Mouse (Mus musculus) limb, embryonic 11.5 days (tissue): ENCODE data around the gene Tmem205. TPM values are rescaled to one million over a fixed set of nuclear protein-coding genes. Genes with fewer than 3 reads are reported as not detected.

Experiments
- ATAC-seq: fragments of 200-750 bp; cut with Nextera tagmentation; 2 replicates; pipeline ENCODE4 v1.8.0; 2017; ENCODE audit warnings: low read depth; ENCODE audit not compliant: insufficient number of reproducible peaks, low FRiP score, low TSS enrichment
- DNase-seq: peaks from one replicate; pipeline ENCODE4 v3.0.0-alpha.2; 2015; ENCODE audit warnings: low spot score
- H3K27ac ChIP-seq: fragments of 300-500 bp; sonication (generic); replicated peaks from 2 replicates; pipeline ENCODE4 v1.5.1; 2014; ENCODE audit warnings: low read depth, mild to moderate bottlenecking, low read length
- H3K27me3 ChIP-seq: fragments of 300-500 bp; sonication (generic); 2 replicates; pipeline ENCODE4 v1.6.1; 2014; ENCODE audit warnings: mild to moderate bottlenecking, low read length, mixed read lengths; ENCODE audit not compliant: control insufficient read depth, insufficient read depth
- H3K36me3 ChIP-seq: fragments of 300-500 bp; sonication (generic); 2 replicates; pipeline ENCODE4 v1.6.1; 2014; ENCODE audit warnings: mild to moderate bottlenecking, low read length, moderate library complexity, mixed read lengths; ENCODE audit not compliant: control insufficient read depth, insufficient read depth
- H3K4me1 ChIP-seq: fragments of 300-500 bp; sonication (generic); 2 replicates; pipeline ENCODE4 v1.6.1; 2014; ENCODE audit warnings: low read length, mixed read lengths; ENCODE audit not compliant: control insufficient read depth, insufficient read depth
- H3K4me2 ChIP-seq: fragments of 300-500 bp; sonication (generic); 2 replicates; pipeline ENCODE4 v1.6.1; 2014; ENCODE audit warnings: low read depth, mild to moderate bottlenecking, moderate library complexity; ENCODE audit not compliant: severe bottlenecking
- H3K4me3 ChIP-seq: fragments of 300-500 bp; sonication (generic); 2 replicates; pipeline ENCODE4 v1.5.1; 2014; ENCODE audit warnings: low read depth, low read length
- H3K9ac ChIP-seq: fragments of 300-500 bp; sonication (generic); 2 replicates; pipeline ENCODE4 v1.6.1; 2014; ENCODE audit warnings: mild to moderate bottlenecking, low read length
- H3K9me3 ChIP-seq: fragments of 300-500 bp; sonication (generic); 2 replicates; pipeline ENCODE4 v1.6.1; 2016; ENCODE audit warnings: low read length; ENCODE audit not compliant: control insufficient read depth
- WGBS: fragments of 180-500 bp; shearing (Covaris S2); extraction: QIAGEN DNeasy Blood & Tissue Kit; methylation state at CpG from one replicate; pipeline ENCODE4 v1.1.7; 2014; 5-methylcytosine and 5-hydroxymethylcytosine counted together
- polyA plus RNA-seq: library from polyadenylated mRNA; unstranded; fragments of >200 nt; fragmentation: Nextera tagmentation; extraction: Ambion mirVana; gene quantifications from 2 replicates; pipeline ENCODE4 v1.2.1, GENCODE M21; 2014

Tmem205 gene
- polyA plus RNA-seq, 1 experiment from 2014 or later, result 29.9 TPM

- DNase-seq (no peak), ATAC-seq (no peak)
- Histone ChIP-seq H3K4me2 (no peak overlapping the region), H3K27me3 (peaks cover 11% of the 10 kb centered on the region), H3K9ac (no peak overlapping the region), H3K9me3 (no peaks in the 10 kb centered on the region), H3K27ac (no peak overlapping the region), H3K36me3 (no peaks in the 10 kb centered on the region), H3K4me3 (no peak overlapping the region), H3K4me1 (0 out of 2 replicates have a peak, but pooled peaks cover 5% of the 10 kb centered on the region)
- 85% methylated on average over 3 of the region's 3 CpGs for whole genome bisulfite sequencing
Measured at GRCm38 (mm10) chr9:21951977-21952376, 24.6 kb upstream of the Tmem205 start.

DNA sequence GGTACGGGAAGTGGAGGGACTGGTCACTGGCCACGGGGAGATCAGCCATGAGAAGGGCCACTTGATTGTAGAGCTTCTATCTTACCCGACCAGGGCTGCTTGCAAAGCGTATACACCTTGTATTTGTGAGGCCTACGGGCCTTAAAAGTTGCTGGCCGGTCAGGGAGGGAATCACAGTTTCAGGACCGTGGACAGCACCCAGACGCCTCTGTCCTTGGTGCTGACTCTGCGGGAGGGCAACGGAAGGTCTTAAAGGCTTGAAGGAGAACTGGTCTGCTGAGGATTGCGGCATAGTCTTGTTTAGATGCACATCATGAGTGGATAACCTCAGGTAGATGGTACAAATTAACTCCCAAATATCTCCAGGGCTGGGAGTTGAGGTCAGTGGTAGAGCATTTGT, 23.0 kb upstream of the Tmem205 start:
- DNase-seq, result peak; percentile 93
- H3K27ac ChIP-seq, result no peak overlapping the region
- no peak overlapping the region for H3K9ac ChIP-seq
- ATAC-seq, result no peak
- 0 out of 2 replicates have a peak, but pooled peaks cover 5% of the 10 kb centered on the region for H3K4me1 ChIP-seq
- no peaks in the 10 kb centered on the region for H3K9me3 ChIP-seq
- H3K4me2 ChIP-seq, result no peak overlapping the region
- no peaks in the 10 kb centered on the region for H3K36me3 ChIP-seq
- no peak overlapping the region for H3K4me3 ChIP-seq
- 14% methylated on average over 11 of the region's 11 CpGs for WGBS
- H3K27me3 ChIP-seq, result peaks cover 11% of the 10 kb centered on the region

GRCm38 (mm10) chr9:21948790-21949189, 21.4 kb upstream of the Tmem205 start:
- 71% methylated on average over 6 of the region's 6 CpGs for WGBS
- H3K27ac ChIP-seq, result no peak overlapping the region
- H3K27me3 ChIP-seq, result peaks cover 11% of the 10 kb centered on the region
- no peaks in the 10 kb centered on the region for H3K9me3 ChIP-seq
- DNase-seq (no peak), ATAC-seq (no peak)
- no peak overlapping the region for H3K4me2 ChIP-seq
- 0 out of 2 replicates have a peak, but pooled peaks cover 5% of the 10 kb centered on the region for H3K4me1 ChIP-seq
- no peak overlapping the region for H3K4me3 ChIP-seq
- H3K36me3 ChIP-seq, result no peaks in the 10 kb centered on the region
- no peak overlapping the region for H3K9ac ChIP-seq

- H3K4me3 ChIP-seq, result no peak overlapping the region
- DNase-seq (no peak), ATAC-seq (no peak)
- no peak overlapping the region for H3K27ac ChIP-seq
- H3K9ac ChIP-seq, result no peak overlapping the region
- H3K9me3 ChIP-seq, result no peaks in the 10 kb centered on the region
- no peaks in the 10 kb centered on the region for H3K36me3 ChIP-seq
- H3K4me2 ChIP-seq, result no peak overlapping the region
- 45% methylated on average over 8 of the region's 8 CpGs for WGBS
- H3K27me3 ChIP-seq, result peaks cover 14% of the 10 kb centered on the region
- 0 out of 2 replicates have a peak, but pooled peaks cover 5% of the 10 kb centered on the region for H3K4me1 ChIP-seq
Measured at GRCm38 (mm10) chr9:21948146-21948545, 20.8 kb upstream of the Tmem205 start.

- Histone ChIP-seq H3K9ac (no peak overlapping the region), H3K9me3 (no peaks in the 10 kb centered on the region), H3K36me3 (no peaks in the 10 kb centered on the region), H3K4me1 (0 out of 2 replicates have a peak, but pooled peaks cover 5% of the 10 kb centered on the region), H3K4me2 (peak overlapping the region; percentile 22), H3K27me3 (peaks cover 14% of the 10 kb centered on the region), H3K4me3 (no peak overlapping the region), H3K27ac (no peak overlapping the region)
- ATAC-seq (no peak), DNase-seq (no peak)
- 3% methylated on average over 24 of the region's 28 CpGs for WGBS
Measured at GRCm38 (mm10) chr9:21947540-21948130, 20.3 kb upstream of the Tmem205 start.

DNA sequence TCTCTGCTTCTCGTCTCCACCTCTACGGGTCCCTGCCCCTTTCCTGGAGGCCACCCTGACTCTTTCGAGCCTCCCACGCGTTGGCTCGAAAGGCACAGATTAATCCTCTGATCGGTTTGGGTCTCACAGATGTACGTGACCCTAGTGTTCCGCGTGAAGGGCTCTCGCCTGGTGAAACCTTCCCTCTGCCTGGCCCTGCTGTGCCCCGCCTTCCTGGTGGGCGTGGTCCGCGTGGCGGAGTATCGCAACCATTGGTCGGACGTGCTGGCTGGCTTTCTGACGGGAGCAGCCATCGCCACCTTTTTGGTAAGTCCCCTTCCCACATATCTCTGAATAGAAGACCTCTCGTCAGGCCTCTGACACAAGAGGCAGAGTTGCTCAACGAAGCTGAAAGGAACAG, 16.9 kb upstream of the Tmem205 start:
- WGBS, result 13% methylated on average over 23 of the region's 23 CpGs
- Histone ChIP-seq H3K4me2 (no peak overlapping the region), H3K9ac (no peak overlapping the region), H3K9me3 (no peaks in the 10 kb centered on the region), H3K27ac (no peak overlapping the region), H3K36me3 (no peaks in the 10 kb centered on the region), H3K4me1 (0 out of 2 replicates have a peak, but pooled peaks cover 5% of the 10 kb centered on the region), H3K4me3 (no peak overlapping the region), H3K27me3 (peaks cover 14% of the 10 kb centered on the region)
- DNase-seq (peak; percentile 54), ATAC-seq (no peak)

DNA sequence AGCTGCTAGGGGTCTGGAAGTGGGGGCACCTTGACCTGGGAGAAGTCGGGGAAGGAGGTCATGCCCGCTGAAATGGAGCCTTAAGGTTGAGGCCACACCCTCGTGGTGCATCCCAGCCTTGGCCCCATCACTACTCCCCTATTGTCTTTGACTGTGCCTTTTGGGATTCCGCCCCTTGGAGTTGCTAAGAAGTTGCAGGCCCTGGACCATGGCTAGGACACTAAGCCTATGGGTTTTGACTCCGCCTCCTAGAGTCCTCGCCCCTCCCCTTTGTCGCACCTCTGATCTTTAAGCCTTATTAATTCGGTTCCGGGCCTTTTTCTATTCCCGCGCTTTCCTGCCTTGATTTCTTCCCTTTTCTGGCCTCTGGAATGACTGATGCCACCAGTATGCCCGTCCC, 16.3 kb upstream of the Tmem205 start:
- Histone ChIP-seq H3K27me3 (peaks cover 14% of the 10 kb centered on the region), H3K27ac (no peak overlapping the region)
- WGBS, result 43% methylated on average over 12 of the region's 12 CpGs

GRCm38 (mm10) chr9:21943046-21943445, 15.7 kb upstream of the Tmem205 start:
- WGBS, result 74% methylated on average over 11 of the region's 12 CpGs
- Histone ChIP-seq H3K9ac (no peak overlapping the region), H3K27me3 (peaks cover 9% of the 10 kb centered on the region), H3K4me1 (0 out of 2 replicates have a peak, but pooled peaks cover 5% of the 10 kb centered on the region), H3K4me3 (no peak overlapping the region), H3K9me3 (no peaks in the 10 kb centered on the region), H3K27ac (no peak overlapping the region), H3K4me2 (no peak overlapping the region), H3K36me3 (no peaks in the 10 kb centered on the region)
- ATAC-seq (no peak), DNase-seq (no peak)

More for the DNA sequence above, 16.3 kb upstream of the Tmem205 start:
- ATAC-seq, result no peak
- no peak for DNase-seq
- Histone ChIP-seq H3K4me3 (no peak overlapping the region), H3K9ac (no peak overlapping the region), H3K9me3 (no peaks in the 10 kb centered on the region), H3K36me3 (no peaks in the 10 kb centered on the region), H3K4me1 (0 out of 2 replicates have a peak, but pooled peaks cover 5% of the 10 kb centered on the region), H3K4me2 (no peak overlapping the region)
